Mouse (Mus musculus) ES-E14 (cell line): ENCODE data around the gene Col6a4. TPM values are rescaled to one million over a fixed set of nuclear protein-coding genes. Genes with fewer than 3 reads are reported as not detected.

Experiments used
- DNase-seq: peaks from one replicate; pipeline ENCODE4 v3.0.0-alpha.2; 2013; ENCODE audit warnings: low read depth, low spot score
- H3K27ac ChIP-seq: 2 replicates; pipeline ENCODE4 v1.5.1; 2012; ENCODE audit warnings: low read depth, mild to moderate bottlenecking, low read length, moderate library complexity, mixed read lengths; ENCODE audit not compliant: poor library complexity, insufficient read depth, severe bottlenecking
- H3K36me3 ChIP-seq: 2 replicates; pipeline ENCODE4 v1.6.1; 2012; ENCODE audit warnings: mild to moderate bottlenecking, low read length, moderate library complexity, mixed read lengths; ENCODE audit not compliant: control insufficient read depth, poor library complexity, insufficient read depth, severe bottlenecking
- H3K4me1 ChIP-seq, 2 experiments: fragments of 150-350 bp in 1 of 2; sonication (generic) in 1 of 2; 2 replicates each; pipeline ENCODE4 v1.6.1; 2012; ENCODE audit warnings: low read length in 2 of 2, mild to moderate bottlenecking in 1 of 2, mixed read lengths in 1 of 2; ENCODE audit not compliant: control insufficient read depth in 2 of 2, insufficient read depth in 2 of 2, poor library complexity in 1 of 2
- H3K4me3 ChIP-seq, 2 experiments: fragments of 150-350 bp in 1 of 2; sonication (generic) in 1 of 2; 2 replicates each; pipeline ENCODE4 v1.5.1; 2012; ENCODE audit warnings: low read length in 2 of 2, low read depth in 1 of 2, mild to moderate bottlenecking in 1 of 2, mixed read lengths in 1 of 2; ENCODE audit not compliant: insufficient read depth in 1 of 2, poor library complexity in 1 of 2, severe bottlenecking in 1 of 2
- H3K9ac ChIP-seq: 2 replicates; pipeline ENCODE4 v1.6.1; 2012; ENCODE audit warnings: low read depth, mild to moderate bottlenecking, low read length, mixed read lengths; ENCODE audit not compliant: poor library complexity, insufficient read depth, severe bottlenecking
- H3K9me3 ChIP-seq: fragments of 150-350 bp; sonication (generic); 2 replicates; pipeline ENCODE4 v1.6.1; 2012; ENCODE audit warnings: low read depth, mild to moderate bottlenecking, low read length; ENCODE audit not compliant: control insufficient read depth, insufficient read depth
- CHD2 ChIP-seq: IDR thresholded peaks from 2 replicates; pipeline ENCODE4 v1.6.1; 2014; ENCODE audit warnings: mild to moderate bottlenecking, low read depth, low read length, inconsistent platforms
- HCFC1 ChIP-seq: IDR thresholded peaks from 2 replicates; pipeline ENCODE4 v1.6.1; 2012; ENCODE audit warnings: low read length, inconsistent platforms, borderline replicate concordance; ENCODE audit not compliant: insufficient read depth
- MAFK ChIP-seq: IDR thresholded peaks from 2 replicates; pipeline ENCODE4 v1.6.1; 2014; ENCODE audit warnings: mild to moderate bottlenecking, low read depth, low read length, inconsistent platforms; ENCODE audit not compliant: insufficient read depth
- ZC3H11A ChIP-seq: IDR thresholded peaks from 2 replicates; pipeline ENCODE4 v1.6.1; 2012; ENCODE audit warnings: low read depth, mild to moderate bottlenecking, inconsistent platforms, low read length, borderline replicate concordance
- ZNF384 ChIP-seq: IDR thresholded peaks from 2 replicates; pipeline ENCODE4 v1.6.1; 2012; ENCODE audit warnings: low read depth, low read length, inconsistent platforms
- in situ Hi-C, 2 experiments: fragments of 600-800 bp; cut with MboI; formaldehyde crosslinking; loops; one replicate each; pipeline ENCODE4 v1.15.1; 2025; ENCODE audit warnings: low sequenced_read_pairs in 2 of 2, inconsistent platforms in 1 of 2; ENCODE audit not compliant: unreplicated experiment in 2 of 2
- total RNA-seq: library from RNA; depleted of rRNA; stranded (reverse); fragments of 300-350 nt; gene quantifications from 2 replicates; pipeline ENCODE4 v1.2.3, GENCODE M21; 2012; rRNA removed

Col6a4 gene
- 3.9 and 7.9 TPM in 2 replicates for total RNA-seq

- no peaks in the 10 kb centered on the region for H3K9me3 ChIP-seq
- no peak within 1 kb of the TSS for H3K4me3 ChIP-seq
- TF ChIP-seq HCFC1: no peak
- no peak for TF ChIP-seq CHD2
- no peak for TF ChIP-seq MAFK
- no peak for TF ChIP-seq ZNF384
- no peak for TF ChIP-seq ZC3H11A
- in situ Hi-C loops: no loop called here
- no peaks in the 10 kb centered on the region for H3K36me3 ChIP-seq
- H3K27ac ChIP-seq: no peak within 1 kb of the TSS
- H3K9ac ChIP-seq: no peak within 1 kb of the TSS
- H3K4me1 ChIP-seq: peaks cover 0 to 9% of the 10 kb centered on the region in 2 experiments; a peak in 1 of 4 replicates
- DNase-seq: no peak
Observed at GRCm38 (mm10) chr9:106096683-106097082, at the start of gene Col6a4. Col6a4 (minus strand) TSS chr9:106096783.

DNA sequence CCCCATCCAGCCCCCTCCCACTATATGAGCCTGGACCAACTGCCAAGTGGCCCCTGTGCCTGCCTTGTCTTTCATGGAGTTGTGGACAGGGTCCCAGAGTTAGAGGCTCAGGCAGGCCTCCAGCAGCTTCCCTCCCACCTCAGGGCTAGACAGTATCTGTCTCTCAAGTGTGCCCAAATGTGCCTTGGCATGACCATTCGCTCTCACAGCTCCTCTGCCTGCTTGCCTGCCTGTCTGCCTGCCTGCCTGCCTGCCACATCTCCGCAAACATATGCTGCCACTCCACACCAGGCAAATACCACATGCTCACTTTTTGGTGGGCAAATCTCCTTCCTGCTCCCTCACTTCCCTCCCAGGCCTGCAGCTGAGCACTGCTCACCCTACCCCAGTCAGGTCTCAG lies 49.0 kb upstream of the Col6a4 start:
- no peak for TF ChIP-seq MAFK
- no peak for TF ChIP-seq ZNF384
- TF ChIP-seq HCFC1: no peak
- TF ChIP-seq CHD2: no peak
- no peak for TF ChIP-seq ZC3H11A
- Histone ChIP-seq H3K9ac (no peak overlapping the region), H3K4me3 (no peak overlapping the region), H3K4me1 (peaks cover 0 to 19% of the 10 kb centered on the region in 2 experiments; a peak in 2 of 4 replicates), H3K27ac (no peak overlapping the region), H3K36me3 (no peaks in the 10 kb centered on the region), H3K9me3 (no peaks in the 10 kb centered on the region)
- in situ Hi-C loops: no loop called here
- DNase-seq: no peak

GRCm38 (mm10) chr9:106144176-106144575 lies 47.6 kb upstream of the Col6a4 start:
- in situ Hi-C loops: no loop called here
- Histone ChIP-seq H3K9me3 (no peaks in the 10 kb centered on the region), H3K9ac (no peak overlapping the region), H3K27ac (no peak overlapping the region), H3K4me1 (peaks cover 0 to 15% of the 10 kb centered on the region in 2 experiments; a peak in 2 of 4 replicates), H3K36me3 (no peaks in the 10 kb centered on the region), H3K4me3 (no peak overlapping the region)
- DNase-seq: no peak
- TF ChIP-seq ZC3H11A (no peak), MAFK (no peak), ZNF384 (no peak), HCFC1 (no peak), CHD2 (no peak)

- TF ChIP-seq ZNF384: no peak
- no peak for DNase-seq
- Histone ChIP-seq H3K4me1 (no peaks in the 10 kb centered on the region), H3K4me3 (no peak overlapping the region), H3K36me3 (no peaks in the 10 kb centered on the region), H3K27ac (no peak overlapping the region), H3K9ac (no peak overlapping the region), H3K9me3 (no peaks in the 10 kb centered on the region)
- in situ Hi-C loops: no loop called here
Observed at GRCm38 (mm10) chr9:106141955-106142354, 45.4 kb upstream of the Col6a4 start.

GRCm38 (mm10) chr9:106139763-106140162 lies 43.2 kb upstream of the Col6a4 start:
- Histone ChIP-seq H3K36me3 (no peaks in the 10 kb centered on the region), H3K9me3 (no peaks in the 10 kb centered on the region), H3K4me1 (no peaks in the 10 kb centered on the region), H3K4me3 (no peak overlapping the region), H3K9ac (no peak overlapping the region), H3K27ac (no peak overlapping the region)
- no peak for DNase-seq
- TF ChIP-seq HCFC1 (no peak), ZC3H11A (no peak), MAFK (no peak), ZNF384 (no peak), CHD2 (no peak)
- in situ Hi-C loops: no loop called here
